Mouse (Mus musculus) intestine, embryonic 15.5 days (tissue): Measurements from ENCODE around the gene Bsn. TPM values are rescaled to one million over a fixed set of nuclear protein-coding genes. Genes with fewer than 3 reads are reported as not detected.

Source experiments
- ATAC-seq: fragments of 200-750 bp; cut with Nextera tagmentation; 2 replicates; pipeline ENCODE4 v1.8.0; 2017; ENCODE audit warnings: moderate TSS enrichment, moderate library complexity
- H3K27ac ChIP-seq: fragments of 300-500 bp; sonication (generic); 2 replicates; pipeline ENCODE4 v1.5.1; 2015; ENCODE audit warnings: mild to moderate bottlenecking, inconsistent platforms
- H3K27me3 ChIP-seq: fragments of 300-500 bp; sonication (generic); replicated peaks from 2 replicates; pipeline ENCODE4 v1.6.1; 2015; ENCODE audit warnings: inconsistent platforms
- H3K36me3 ChIP-seq: fragments of 300-500 bp; sonication (generic); 2 replicates; pipeline ENCODE4 v1.6.1; 2015; ENCODE audit warnings: inconsistent platforms
- H3K4me1 ChIP-seq: fragments of 300-500 bp; sonication (generic); replicated peaks from 2 replicates; pipeline ENCODE4 v1.6.1; 2015; ENCODE audit warnings: inconsistent platforms
- H3K4me2 ChIP-seq: fragments of 300-500 bp; sonication (generic); replicated peaks from 2 replicates; pipeline ENCODE4 v1.6.1; 2015; ENCODE audit warnings: mild to moderate bottlenecking, inconsistent platforms
- H3K4me3 ChIP-seq: fragments of 300-500 bp; sonication (generic); replicated peaks from 2 replicates; pipeline ENCODE4 v1.5.1; 2015; ENCODE audit warnings: inconsistent platforms
- H3K9ac ChIP-seq: fragments of 300-500 bp; sonication (generic); 2 replicates; pipeline ENCODE4 v1.6.1; 2015; ENCODE audit warnings: inconsistent platforms
- H3K9me3 ChIP-seq: fragments of 300-500 bp; sonication (generic); 2 replicates; pipeline ENCODE4 v1.6.1; 2016; ENCODE audit warnings: inconsistent platforms
- WGBS: fragments of 180-500 bp; shearing (Covaris S2); methylation state at CpG from one replicate; pipeline ENCODE4 v1.1.7; 2015; 5-methylcytosine and 5-hydroxymethylcytosine counted together
- polyA plus RNA-seq: library from polyadenylated mRNA; unstranded; fragments of >200 nt; fragmentation: Nextera tagmentation; extraction: Ambion mirVana; gene quantifications from 2 replicates; pipeline ENCODE4 v1.2.1, GENCODE M21; 2015

Gene Bsn
- polyA plus RNA-seq, 1 experiment from 2014 or later: 4.7 TPM

GRCm38 (mm10) chr9:108189023-108189422 is 1.2 kb downstream of the Bsn start:
- Histone ChIP-seq H3K4me3 (no peak overlapping the region), H3K36me3 (no peaks in the 10 kb centered on the region), H3K27me3 (peaks cover 19% of the 10 kb centered on the region), H3K4me1 (peaks cover 8% of the 10 kb centered on the region; the same call in 1 of the 2 replicates), H3K9me3 (no peaks in the 10 kb centered on the region), H3K4me2 (peak overlapping the region; percentile 95; the same call in 1 of the 2 replicates), H3K27ac (no peak overlapping the region), H3K9ac (no peak overlapping the region)
- no peak for ATAC-seq
- WGBS: 78% methylated on average over 7 of the region's 7 CpGs

GRCm38 (mm10) chr9:108188511-108188910 is 1.7 kb downstream of the Bsn start:
- H3K4me2 ChIP-seq: no peak overlapping the region
- WGBS: 77% methylated on average over 8 of the region's 8 CpGs
- ATAC-seq: no peak
- no peaks in the 10 kb centered on the region for H3K36me3 ChIP-seq
- H3K4me1 ChIP-seq: peaks cover 8% of the 10 kb centered on the region; the same call in 1 of the 2 replicates
- H3K27me3 ChIP-seq: peaks cover 19% of the 10 kb centered on the region
- H3K9ac ChIP-seq: no peak overlapping the region
- no peaks in the 10 kb centered on the region for H3K9me3 ChIP-seq
- H3K27ac ChIP-seq: no peak overlapping the region
- H3K4me3 ChIP-seq: no peak overlapping the region

- 34% methylated on average over 6 of the region's 6 CpGs for WGBS
- no peak for ATAC-seq
- Histone ChIP-seq H3K27me3 (peaks cover 19% of the 10 kb centered on the region), H3K27ac (no peak overlapping the region), H3K9ac (no peak overlapping the region), H3K4me2 (no peak overlapping the region), H3K9me3 (no peaks in the 10 kb centered on the region), H3K36me3 (no peaks in the 10 kb centered on the region), H3K4me3 (no peak overlapping the region), H3K4me1 (peaks cover 8% of the 10 kb centered on the region; the same call in 1 of the 2 replicates)
Measured at GRCm38 (mm10) chr9:108187616-108188015, 2.6 kb downstream of the Bsn start.

- no peak for ATAC-seq
- Histone ChIP-seq H3K9me3 (no peaks in the 10 kb centered on the region), H3K4me3 (no peak overlapping the region), H3K27ac (no peak overlapping the region), H3K4me2 (no peak overlapping the region), H3K4me1 (peaks cover 8% of the 10 kb centered on the region; the same call in 1 of the 2 replicates), H3K9ac (no peak overlapping the region), H3K27me3 (peaks cover 19% of the 10 kb centered on the region), H3K36me3 (no peaks in the 10 kb centered on the region)
- WGBS: 88% methylated on average over 8 of the region's 8 CpGs
Measured at GRCm38 (mm10) chr9:108185786-108186185, 4.4 kb downstream of the Bsn start.

- no peak overlapping the region for H3K4me3 ChIP-seq
- H3K27me3 ChIP-seq: peaks cover 7% of the 10 kb centered on the region; the same call in 1 of the 2 replicates
- H3K4me1 ChIP-seq: no peaks in the 10 kb centered on the region
- H3K9ac ChIP-seq: no peak overlapping the region
- no peak overlapping the region for H3K4me2 ChIP-seq
- H3K36me3 ChIP-seq: no peaks in the 10 kb centered on the region
- ATAC-seq: no peak
- WGBS: 90% methylated on average over 19 of the region's 19 CpGs
- no peak overlapping the region for H3K27ac ChIP-seq
- H3K9me3 ChIP-seq: no peaks in the 10 kb centered on the region
Measured at GRCm38 (mm10) chr9:108183531-108183994, 6.6 kb downstream of the Bsn start.

GRCm38 (mm10) chr9:108182806-108183506 is 7.2 kb downstream of the Bsn start:
- 67% methylated on average over 11 of the region's 11 CpGs for WGBS
- H3K4me2 ChIP-seq: no peak overlapping the region
- no peak overlapping the region for H3K9ac ChIP-seq
- no peak overlapping the region for H3K27ac ChIP-seq
- H3K4me3 ChIP-seq: no peak overlapping the region
- 0 out of 2 replicates have a peak, but pooled peaks cover 1% of the 10 kb centered on the region for H3K27me3 ChIP-seq
- H3K36me3 ChIP-seq: no peaks in the 10 kb centered on the region
- no peaks in the 10 kb centered on the region for H3K4me1 ChIP-seq
- no peak for ATAC-seq
- H3K9me3 ChIP-seq: no peaks in the 10 kb centered on the region

GRCm38 (mm10) chr9:108178391-108178790 is 11.8 kb downstream of the Bsn start:
- H3K9ac ChIP-seq: no peak overlapping the region
- no peak for ATAC-seq
- no peak overlapping the region for H3K27ac ChIP-seq
- H3K4me3 ChIP-seq: no peak overlapping the region
- H3K9me3 ChIP-seq: no peaks in the 10 kb centered on the region
- H3K4me1 ChIP-seq: no peaks in the 10 kb centered on the region
- no peaks in the 10 kb centered on the region for H3K36me3 ChIP-seq
- no peaks in the 10 kb centered on the region for H3K27me3 ChIP-seq
- WGBS: 74% methylated on average over 5 of the region's 5 CpGs
- no peak overlapping the region for H3K4me2 ChIP-seq

GRCm38 (mm10) chr9:108175116-108175838 is 14.9 kb downstream of the Bsn start:
- no peak for ATAC-seq
- WGBS: 58% methylated on average over 19 of the region's 19 CpGs

GRCm38 (mm10) chr9:108172777-108173350 is 17.3 kb downstream of the Bsn start:
- Histone ChIP-seq H3K9ac (no peak overlapping the region), H3K36me3 (no peaks in the 10 kb centered on the region), H3K4me3 (no peak overlapping the region), H3K27ac (no peak overlapping the region), H3K4me1 (no peaks in the 10 kb centered on the region), H3K9me3 (no peaks in the 10 kb centered on the region), H3K4me2 (no peak overlapping the region), H3K27me3 (no peaks in the 10 kb centered on the region)
- ATAC-seq: no peak
- WGBS: 72% methylated on average over 5 of the region's 5 CpGs

More at GRCm38 (mm10) chr9:108175116-108175838, 14.9 kb downstream of the Bsn start:
- Histone ChIP-seq H3K9me3 (no peaks in the 10 kb centered on the region), H3K36me3 (no peaks in the 10 kb centered on the region), H3K9ac (no peak overlapping the region), H3K4me2 (no peak overlapping the region), H3K27ac (no peak overlapping the region), H3K27me3 (no peaks in the 10 kb centered on the region), H3K4me3 (no peak overlapping the region), H3K4me1 (no peaks in the 10 kb centered on the region)

- Histone ChIP-seq H3K9me3 (no peaks in the 10 kb centered on the region), H3K36me3 (no peaks in the 10 kb centered on the region), H3K4me2 (no peak overlapping the region), H3K9ac (no peak overlapping the region), H3K4me3 (no peak overlapping the region), H3K27me3 (no peaks in the 10 kb centered on the region), H3K4me1 (no peaks in the 10 kb centered on the region), H3K27ac (no peak overlapping the region)
- 77% methylated on average over 10 of the region's 10 CpGs for WGBS
- ATAC-seq: no peak
Measured at GRCm38 (mm10) chr9:108169751-108170150, 20.4 kb downstream of the Bsn start.

GRCm38 (mm10) chr9:108165143-108165542 is 25.0 kb downstream of the Bsn start:
- Histone ChIP-seq H3K27me3 (no peaks in the 10 kb centered on the region), H3K4me3 (no peak overlapping the region), H3K4me2 (no peak overlapping the region), H3K36me3 (no peaks in the 10 kb centered on the region), H3K9ac (no peak overlapping the region), H3K4me1 (no peaks in the 10 kb centered on the region), H3K9me3 (no peaks in the 10 kb centered on the region), H3K27ac (no peak overlapping the region)
- ATAC-seq: no peak
- 41% methylated on average over 8 of the region's 8 CpGs for WGBS

GRCm38 (mm10) chr9:108163646-108164284 is 26.4 kb downstream of the Bsn start:
- WGBS: 84% methylated on average over 16 of the region's 16 CpGs
- ATAC-seq: no peak
- H3K4me1 ChIP-seq: no peaks in the 10 kb centered on the region

More at GRCm38 (mm10) chr9:108163646-108164284, 26.4 kb downstream of the Bsn start:
- Histone ChIP-seq H3K4me2 (no peak overlapping the region), H3K36me3 (no peaks in the 10 kb centered on the region), H3K27ac (no peak overlapping the region), H3K9me3 (no peaks in the 10 kb centered on the region), H3K27me3 (no peaks in the 10 kb centered on the region), H3K9ac (no peak overlapping the region), H3K4me3 (no peak overlapping the region)
